Mouse (Mus musculus): ENCODE measurements at regions not wholly inside any gene's neighbourhood (a gene's known extent, or its start where the extent isn't known, plus 50 kb on each side); places are given as distances from the start of the nearest gene placed in this dataset.
"Not testable (repeated sequence)": the region's sequence is repeated elsewhere in the genome, so short reads cannot be mapped to it uniquely, and the experiment has no call there.

DNA sequence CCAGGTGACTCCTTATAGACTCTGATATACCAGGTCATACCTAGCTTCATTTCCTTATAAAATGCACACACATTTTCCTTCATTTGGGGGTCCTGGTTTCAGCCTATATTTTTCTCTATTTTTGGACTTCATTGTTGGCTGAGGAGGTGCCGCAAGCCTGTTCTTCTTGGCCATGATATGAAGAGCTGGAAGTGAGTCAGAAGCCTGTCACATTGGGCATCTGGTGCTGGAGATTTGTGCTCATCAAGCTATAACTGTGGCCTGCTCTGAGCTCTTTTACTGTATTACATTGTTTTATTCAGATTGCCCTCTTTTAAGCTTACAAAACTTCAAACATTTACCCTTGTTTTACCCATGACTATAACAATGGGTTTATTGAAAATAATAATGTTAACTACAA lies 545.8 kb upstream of the Klhl29 start:
- no peak overlapping the region for H3K9ac ChIP-seq (ENCODE audit: low read depth, low read length)
- WGBS = 93% methylated on average over 1 of the region's 1 CpGs
- no peak for DNase-seq (ENCODE audit: low spot score)
- H3K27me3 ChIP-seq (replicated peaks; ENCODE audit: control insufficient read depth, insufficient read depth, low read length) = no peaks in the 10 kb centered on the region
- no peak for ATAC-seq (ENCODE audit: low read depth)
- H3K4me1 ChIP-seq (ENCODE audit: control insufficient read depth, insufficient read depth, low read length) = no peaks in the 10 kb centered on the region
- H3K9me3 ChIP-seq (ENCODE audit: control insufficient read depth, low read length) = no peaks in the 10 kb centered on the region
- no peak overlapping the region for H3K4me2 ChIP-seq (ENCODE audit: low read depth, low read length)
- no peak overlapping the region for H3K4me3 ChIP-seq (ENCODE audit: low read depth, low read length)
- no peaks in the 10 kb centered on the region for H3K36me3 ChIP-seq (ENCODE audit: control insufficient read depth, insufficient read depth, low read length)
- H3K27ac ChIP-seq (replicated peaks; ENCODE audit: low read depth, low read length) = no peak overlapping the region

DNA sequence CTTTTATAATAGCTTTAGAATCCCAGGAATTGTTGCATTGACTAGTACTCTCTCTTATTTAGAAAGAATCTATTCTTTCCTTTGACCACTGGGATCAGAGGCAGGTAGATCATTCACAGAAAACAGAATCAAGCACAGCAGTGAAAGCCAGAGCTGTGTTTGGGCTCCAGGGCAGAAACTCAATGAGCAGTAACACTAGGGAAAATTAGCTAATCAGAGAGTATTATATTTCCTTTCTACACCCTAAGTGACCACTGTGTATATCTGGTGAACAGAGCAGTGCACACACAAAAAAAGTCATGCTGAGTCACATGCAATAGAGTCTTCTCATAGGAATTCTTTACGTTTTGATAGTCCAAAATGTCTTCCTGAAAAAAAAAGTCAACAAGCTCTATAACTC lies 542.5 kb upstream of the Klhl29 start:
- Histone ChIP-seq H3K9ac (ENCODE audit: low read depth, low read length) (no peak overlapping the region), H3K36me3 (ENCODE audit: control insufficient read depth, insufficient read depth, low read length) (no peaks in the 10 kb centered on the region), H3K4me1 (ENCODE audit: control insufficient read depth, insufficient read depth, low read length) (no peaks in the 10 kb centered on the region), H3K27me3 (replicated peaks; ENCODE audit: control insufficient read depth, insufficient read depth, low read length) (no peaks in the 10 kb centered on the region), H3K4me2 (ENCODE audit: low read depth, low read length) (no peak overlapping the region), H3K27ac (replicated peaks; ENCODE audit: low read depth, low read length) (no peak overlapping the region), H3K4me3 (ENCODE audit: low read depth, low read length) (no peak overlapping the region), H3K9me3 (ENCODE audit: control insufficient read depth, low read length) (no peaks in the 10 kb centered on the region)
- ATAC-seq (ENCODE audit: low read depth) (no peak), DNase-seq (ENCODE audit: low spot score) (no peak)
- WGBS = 68% methylated on average over 1 of the region's 1 CpGs

DNA sequence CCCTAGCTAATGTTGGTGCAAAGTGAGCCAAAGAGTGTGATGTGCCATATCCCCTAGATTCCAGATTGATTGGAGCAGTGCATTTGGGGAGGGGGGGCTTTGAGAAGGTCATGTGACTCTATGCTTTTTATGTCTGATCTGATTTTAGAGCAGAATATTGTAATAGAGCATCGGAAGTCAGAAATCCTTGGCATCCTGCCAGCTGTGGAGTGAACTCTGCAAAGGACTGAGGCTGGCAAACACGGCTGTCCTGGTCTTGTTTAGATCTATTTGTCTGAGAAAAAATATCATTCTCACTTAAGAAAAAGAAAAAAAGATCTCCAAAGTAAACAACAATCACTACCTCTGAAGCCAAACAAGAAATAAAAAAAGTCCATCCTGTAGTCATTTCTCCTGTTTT lies 530.8 kb upstream of the Klhl29 start:
- H3K4me3 ChIP-seq (ENCODE audit: low read depth, low read length) = no peak overlapping the region
- WGBS = 52% methylated on average over 2 of the region's 2 CpGs
- ATAC-seq (ENCODE audit: low read depth) = no peak
- 0 out of 2 replicates have a peak, but pooled peaks cover 3% of the 10 kb centered on the region for H3K9me3 ChIP-seq (ENCODE audit: control insufficient read depth, low read length)
- H3K27ac ChIP-seq (replicated peaks; ENCODE audit: low read depth, low read length) = no peak overlapping the region
- no peaks in the 10 kb centered on the region for H3K36me3 ChIP-seq (ENCODE audit: control insufficient read depth, insufficient read depth, low read length)
- DNase-seq (ENCODE audit: low spot score) = peak; percentile 10
- no peak overlapping the region for H3K4me2 ChIP-seq (ENCODE audit: low read depth, low read length)
- H3K4me1 ChIP-seq (ENCODE audit: control insufficient read depth, insufficient read depth, low read length) = no peaks in the 10 kb centered on the region
- no peak overlapping the region for H3K9ac ChIP-seq (ENCODE audit: low read depth, low read length)
- H3K27me3 ChIP-seq (replicated peaks; ENCODE audit: control insufficient read depth, insufficient read depth, low read length) = no peaks in the 10 kb centered on the region

DNA sequence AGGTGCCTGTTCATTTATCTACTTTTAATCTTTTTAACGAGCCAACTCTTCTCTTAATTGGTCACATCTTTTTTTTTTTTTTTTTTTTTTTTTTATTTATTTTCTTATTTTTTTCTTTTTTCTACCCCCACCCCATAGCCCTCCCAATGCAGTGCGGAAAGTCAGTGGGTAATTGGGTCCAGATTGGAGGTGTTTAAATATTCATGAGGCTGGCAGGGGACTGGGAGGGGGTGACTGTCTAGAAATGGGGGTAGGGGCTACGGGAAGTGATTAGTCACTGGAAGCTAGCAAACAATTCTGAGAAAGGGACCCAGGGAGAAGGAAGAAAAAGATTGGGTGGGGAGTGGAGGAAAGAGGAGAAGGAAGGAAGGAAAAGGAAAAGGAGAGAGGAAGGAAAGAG lies 516.3 kb upstream of the Klhl29 start:
- not testable (repeated sequence) for H3K36me3 ChIP-seq (ENCODE audit: control insufficient read depth, insufficient read depth, low read length); H3K9me3 ChIP-seq (ENCODE audit: control insufficient read depth, low read length); DNase-seq (ENCODE audit: low spot score); H3K4me2 ChIP-seq (ENCODE audit: low read depth, low read length); H3K4me1 ChIP-seq (ENCODE audit: control insufficient read depth, insufficient read depth, low read length); H3K27ac ChIP-seq (replicated peaks; ENCODE audit: low read depth, low read length); H3K4me3 ChIP-seq (ENCODE audit: low read depth, low read length); H3K9ac ChIP-seq (ENCODE audit: low read depth, low read length); ATAC-seq (ENCODE audit: low read depth); H3K27me3 ChIP-seq (replicated peaks; ENCODE audit: control insufficient read depth, insufficient read depth, low read length)
- WGBS = 35% methylated on average over 2 of the region's 3 CpGs

DNA sequence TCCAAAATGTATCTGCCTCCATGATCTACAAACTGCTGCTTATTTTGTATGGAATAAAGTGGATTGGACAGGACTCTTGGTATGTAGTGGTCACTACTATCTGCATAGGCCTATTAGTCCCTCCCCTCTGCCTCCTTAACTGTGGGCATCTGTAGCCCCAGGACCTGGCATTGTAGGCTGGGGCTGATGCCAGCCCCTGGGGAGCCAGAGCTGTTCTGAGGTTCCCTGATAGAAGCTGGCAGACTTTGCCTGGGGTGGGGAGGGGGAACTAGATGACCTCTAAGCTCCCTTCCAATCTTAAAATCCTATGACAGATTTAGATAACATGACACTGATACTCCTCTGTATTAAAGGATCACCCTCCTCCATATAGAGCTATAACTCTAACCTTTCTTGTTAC lies 491.2 kb upstream of the Klhl29 start:
- no peak overlapping the region for H3K4me2 ChIP-seq (ENCODE audit: low read depth, low read length)
- H3K9me3 ChIP-seq (ENCODE audit: control insufficient read depth, low read length) = no peaks in the 10 kb centered on the region
- no peaks in the 10 kb centered on the region for H3K27me3 ChIP-seq (replicated peaks; ENCODE audit: control insufficient read depth, insufficient read depth, low read length)
- ATAC-seq (ENCODE audit: low read depth) = no peak
- no peaks in the 10 kb centered on the region for H3K4me1 ChIP-seq (ENCODE audit: control insufficient read depth, insufficient read depth, low read length)
- no peak overlapping the region for H3K27ac ChIP-seq (replicated peaks; ENCODE audit: low read depth, low read length)
- no peaks in the 10 kb centered on the region for H3K36me3 ChIP-seq (ENCODE audit: control insufficient read depth, insufficient read depth, low read length)
- no peak overlapping the region for H3K9ac ChIP-seq (ENCODE audit: low read depth, low read length)
- no peak for DNase-seq (ENCODE audit: low spot score)
- no peak overlapping the region for H3K4me3 ChIP-seq (ENCODE audit: low read depth, low read length)

DNA sequence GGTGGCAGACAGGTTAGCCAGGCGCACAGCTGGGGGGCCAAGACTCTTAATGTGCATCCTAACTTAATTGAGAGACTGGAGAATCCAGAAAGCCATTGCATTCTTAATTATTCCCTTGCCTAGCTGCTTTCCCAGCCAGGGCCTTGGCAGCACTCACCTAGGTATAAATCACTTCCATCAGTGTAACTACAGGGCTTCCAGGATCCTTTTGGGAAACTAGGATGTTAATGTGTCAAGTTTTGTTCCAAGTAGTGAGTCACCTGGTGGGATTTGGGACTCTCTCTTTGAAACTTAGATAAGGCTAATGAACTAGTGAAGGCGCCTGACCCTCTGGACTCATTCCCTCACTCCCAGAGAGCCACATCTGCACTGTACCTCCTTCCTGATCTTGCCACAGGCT lies 484.3 kb upstream of the Klhl29 start:
- Histone ChIP-seq H3K9ac (ENCODE audit: low read depth, low read length) (no peak overlapping the region), H3K4me1 (ENCODE audit: control insufficient read depth, insufficient read depth, low read length) (no peaks in the 10 kb centered on the region), H3K36me3 (ENCODE audit: control insufficient read depth, insufficient read depth, low read length) (no peaks in the 10 kb centered on the region), H3K27me3 (replicated peaks; ENCODE audit: control insufficient read depth, insufficient read depth, low read length) (no peaks in the 10 kb centered on the region), H3K4me2 (ENCODE audit: low read depth, low read length) (no peak overlapping the region), H3K9me3 (ENCODE audit: control insufficient read depth, low read length) (no peaks in the 10 kb centered on the region), H3K4me3 (ENCODE audit: low read depth, low read length) (no peak overlapping the region), H3K27ac (replicated peaks; ENCODE audit: low read depth, low read length) (no peak overlapping the region)
- no peak for ATAC-seq (ENCODE audit: low read depth)
- 72% methylated on average over 2 of the region's 2 CpGs for WGBS
- peak; percentile 25 for DNase-seq (ENCODE audit: low spot score)

DNA sequence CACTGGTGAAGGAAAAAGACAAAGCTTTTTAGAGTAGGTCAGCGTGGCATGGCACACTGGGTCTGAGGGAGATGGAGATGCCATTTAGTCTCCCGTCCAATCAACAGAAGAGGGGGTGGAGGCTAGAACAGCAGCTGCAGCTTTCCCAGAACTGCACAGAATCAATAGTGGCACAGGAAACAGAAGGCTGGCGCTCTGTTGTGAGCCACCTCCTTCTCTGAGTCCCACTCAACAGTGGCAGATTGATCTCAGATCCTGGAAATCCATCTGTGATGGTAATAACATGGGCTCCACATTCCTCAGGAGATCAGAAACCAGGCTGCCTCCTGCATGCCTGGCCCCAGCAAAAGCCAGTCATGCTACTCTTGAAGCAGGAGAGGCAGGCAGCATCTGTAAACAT lies 480.9 kb upstream of the Klhl29 start:
- H3K4me2 ChIP-seq (ENCODE audit: low read depth, low read length) = no peak overlapping the region
- no peaks in the 10 kb centered on the region for H3K36me3 ChIP-seq (ENCODE audit: control insufficient read depth, insufficient read depth, low read length)
- WGBS = 66% methylated on average over 3 of the region's 3 CpGs
- ATAC-seq (ENCODE audit: low read depth) (no peak), DNase-seq (ENCODE audit: low spot score) (no peak)
- no peak overlapping the region for H3K27ac ChIP-seq (replicated peaks; ENCODE audit: low read depth, low read length)
- no peaks in the 10 kb centered on the region for H3K9me3 ChIP-seq (ENCODE audit: control insufficient read depth, low read length)
- no peaks in the 10 kb centered on the region for H3K27me3 ChIP-seq (replicated peaks; ENCODE audit: control insufficient read depth, insufficient read depth, low read length)
- no peak overlapping the region for H3K9ac ChIP-seq (ENCODE audit: low read depth, low read length)
- H3K4me1 ChIP-seq (ENCODE audit: control insufficient read depth, insufficient read depth, low read length) = no peaks in the 10 kb centered on the region
- H3K4me3 ChIP-seq (ENCODE audit: low read depth, low read length) = no peak overlapping the region

DNA sequence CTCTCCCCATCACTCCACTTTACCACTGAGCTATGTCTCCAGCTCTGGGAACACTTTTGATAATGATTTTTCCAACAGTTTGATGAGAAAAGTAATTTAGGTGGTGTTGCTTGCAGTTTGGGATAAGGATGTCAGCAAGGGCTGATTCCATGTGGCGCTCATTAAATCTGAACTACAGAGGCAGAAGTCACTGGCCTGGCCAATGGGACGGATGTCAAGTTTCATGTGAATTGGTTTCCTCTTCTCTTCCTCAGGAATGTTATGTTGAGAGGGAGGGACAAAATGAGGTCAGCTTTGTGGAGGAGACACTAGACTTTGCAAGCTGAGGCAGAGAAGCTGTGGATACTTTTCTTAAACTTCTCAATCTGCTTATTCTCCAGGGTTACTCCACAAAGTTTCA lies 434.9 kb upstream of the Klhl29 start:
- Histone ChIP-seq H3K27me3 (replicated peaks; ENCODE audit: control insufficient read depth, insufficient read depth, low read length) (no peaks in the 10 kb centered on the region), H3K4me2 (ENCODE audit: low read depth, low read length) (no peak overlapping the region), H3K27ac (replicated peaks; ENCODE audit: low read depth, low read length) (no peak overlapping the region), H3K4me3 (ENCODE audit: low read depth, low read length) (no peak overlapping the region), H3K9me3 (ENCODE audit: control insufficient read depth, low read length) (no peaks in the 10 kb centered on the region), H3K9ac (ENCODE audit: low read depth, low read length) (no peak overlapping the region), H3K4me1 (ENCODE audit: control insufficient read depth, insufficient read depth, low read length) (no peaks in the 10 kb centered on the region), H3K36me3 (ENCODE audit: control insufficient read depth, insufficient read depth, low read length) (no peaks in the 10 kb centered on the region)
- DNase-seq (ENCODE audit: low spot score) (no peak), ATAC-seq (ENCODE audit: low read depth) (no peak)
- 55% methylated on average over 2 of the region's 2 CpGs for WGBS

DNA sequence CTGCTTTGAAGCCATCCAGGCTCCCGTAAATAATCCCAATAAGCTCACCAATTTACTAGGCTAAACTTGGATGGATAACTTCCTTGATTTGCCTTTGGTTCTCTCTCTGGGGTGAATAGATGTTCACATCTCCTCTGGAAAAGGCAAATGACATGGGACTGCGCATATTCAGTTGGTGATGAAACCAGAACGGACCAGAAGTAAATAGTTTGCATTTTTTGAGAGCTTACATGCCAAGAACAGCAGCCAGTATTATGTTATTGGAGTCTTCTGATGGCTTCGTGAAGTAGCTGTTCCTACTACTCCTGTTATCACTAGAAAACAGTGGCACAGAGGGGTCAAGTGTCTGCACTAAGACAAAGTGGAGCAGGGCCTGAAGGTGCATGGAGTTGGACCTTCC lies 434.5 kb upstream of the Klhl29 start:
- H3K36me3 ChIP-seq (ENCODE audit: control insufficient read depth, insufficient read depth, low read length) = no peaks in the 10 kb centered on the region
- no peak overlapping the region for H3K4me3 ChIP-seq (ENCODE audit: low read depth, low read length)
- WGBS = 53% methylated on average over 4 of the region's 4 CpGs
- DNase-seq (ENCODE audit: low spot score) (no peak), ATAC-seq (ENCODE audit: low read depth) (no peak)
- H3K9me3 ChIP-seq (ENCODE audit: control insufficient read depth, low read length) = no peaks in the 10 kb centered on the region
- H3K27ac ChIP-seq (replicated peaks; ENCODE audit: low read depth, low read length) = no peak overlapping the region
- H3K4me1 ChIP-seq (ENCODE audit: control insufficient read depth, insufficient read depth, low read length) = no peaks in the 10 kb centered on the region
- no peak overlapping the region for H3K9ac ChIP-seq (ENCODE audit: low read depth, low read length)
- no peaks in the 10 kb centered on the region for H3K27me3 ChIP-seq (replicated peaks; ENCODE audit: control insufficient read depth, insufficient read depth, low read length)
- H3K4me2 ChIP-seq (ENCODE audit: low read depth, low read length) = no peak overlapping the region
